Mouse (Mus musculus) small intestine, adult 2 months (tissue): ENCODE data around the gene Magi1.

Experiments
- CTCF ChIP-seq: fragments of 200-500 bp; IDR thresholded peaks from 2 replicates; pipeline ENCODE4 v1.5.1; 2012; ENCODE audit warnings: low read depth, mild to moderate bottlenecking, control low read depth, inconsistent platforms, low read length, moderate library complexity, mixed read lengths; ENCODE audit not compliant: insufficient replicate concordance, insufficient read length; ENCODE audit errors: extremely low read depth
- POLR2A ChIP-seq: fragments of 200-500 bp; IDR thresholded peaks from 2 replicates; pipeline ENCODE4 v1.6.1; 2012; ENCODE audit warnings: low read depth, mild to moderate bottlenecking, control low read depth, inconsistent platforms, low read length, moderate library complexity

- TF ChIP-seq CTCF: no peak
- TF ChIP-seq POLR2A: no peak
These were observed 45.1 kb downstream of the Magi1 start for GRCm38 (mm10) chr6:94238643-94239042.
